Mouse (Mus musculus): ENCODE results near the gene Cd47. TPM values are rescaled to one million over a fixed set of nuclear protein-coding genes. Genes with fewer than 3 reads are reported as not detected.

Cd47 gene
- polyA plus RNA-seq (2014; fragmentation: Nextera tagmentation; extraction: Ambion mirVana), result 96.3 and 104 TPM in 2 replicates

GRCm38 (mm10) chr16:49799597-49800561 lies at the start of gene Cd47:
TSS of gene Cd47 (plus strand) at chr16:49800533.
- DNase-seq (peak; percentile 56), ATAC-seq (ENCODE audit: insufficient read depth) (peak; percentile 28; the same call in 1 of the 2 replicates)
- 72% methylated on average over 10 of the region's 10 CpGs for WGBS
- no peaks in the 10 kb centered on the region for H3K27me3 ChIP-seq (ENCODE audit: insufficient read depth, low read length)
- H3K9ac ChIP-seq, result no peak within 1 kb of the TSS
- 0 out of 2 replicates have a peak, but pooled peaks cover 5% of the 10 kb centered on the region for H3K4me1 ChIP-seq (ENCODE audit: insufficient read depth)
- H3K9me3 ChIP-seq (ENCODE audit: low read depth, low read length), result no peaks in the 10 kb centered on the region
- no peak within 1 kb of the TSS for H3K4me2 ChIP-seq
- peak within 1 kb of the TSS; percentile 40 for H3K27ac ChIP-seq (ENCODE audit: low read depth)
- no peak within 1 kb of the TSS for H3K4me3 ChIP-seq (ENCODE audit: low read depth, low read length)
- no peak for TF ChIP-seq CTCF (IDR thresholded peaks at IDR 0.05; ENCODE audit: low read depth)
- no peaks in the 10 kb centered on the region for H3K36me3 ChIP-seq (ENCODE audit: insufficient read depth)

GRCm38 (mm10) chr16:49752906-49753305 lies 47.4 kb upstream of the Cd47 start:
- Histone ChIP-seq H3K27ac (ENCODE audit: low read depth) (no peak overlapping the region), H3K4me3 (ENCODE audit: low read depth, low read length) (no peak overlapping the region), H3K36me3 (ENCODE audit: insufficient read depth) (no peaks in the 10 kb centered on the region), H3K9ac (no peak overlapping the region), H3K4me1 (ENCODE audit: insufficient read depth) (no peaks in the 10 kb centered on the region), H3K27me3 (ENCODE audit: insufficient read depth, low read length) (no peaks in the 10 kb centered on the region), H3K9me3 (ENCODE audit: low read depth, low read length) (no peaks in the 10 kb centered on the region), H3K4me2 (no peak overlapping the region)
- DNase-seq, result no peak
- no peak for TF ChIP-seq CTCF (IDR thresholded peaks at IDR 0.05; ENCODE audit: low read depth)
- WGBS, result 84% methylated on average over 1 of the region's 1 CpGs
- no peak for ATAC-seq (ENCODE audit: insufficient read depth)

- TF ChIP-seq CTCF (IDR thresholded peaks at IDR 0.05; ENCODE audit: low read depth), result no peak
- Histone ChIP-seq H3K27ac (ENCODE audit: low read depth) (no peak overlapping the region), H3K4me2 (no peak overlapping the region), H3K4me1 (ENCODE audit: insufficient read depth) (no peaks in the 10 kb centered on the region), H3K36me3 (ENCODE audit: insufficient read depth) (no peaks in the 10 kb centered on the region), H3K27me3 (ENCODE audit: insufficient read depth, low read length) (no peaks in the 10 kb centered on the region), H3K4me3 (ENCODE audit: low read depth, low read length) (no peak overlapping the region), H3K9ac (no peak overlapping the region), H3K9me3 (ENCODE audit: low read depth, low read length) (no peaks in the 10 kb centered on the region)
- ATAC-seq (ENCODE audit: insufficient read depth) (no peak), DNase-seq (peak; percentile 18)
- 54% methylated on average over 3 of the region's 3 CpGs for WGBS
These were observed 47.0 kb upstream of the Cd47 start for GRCm38 (mm10) chr16:49753318-49753717.

DNA sequence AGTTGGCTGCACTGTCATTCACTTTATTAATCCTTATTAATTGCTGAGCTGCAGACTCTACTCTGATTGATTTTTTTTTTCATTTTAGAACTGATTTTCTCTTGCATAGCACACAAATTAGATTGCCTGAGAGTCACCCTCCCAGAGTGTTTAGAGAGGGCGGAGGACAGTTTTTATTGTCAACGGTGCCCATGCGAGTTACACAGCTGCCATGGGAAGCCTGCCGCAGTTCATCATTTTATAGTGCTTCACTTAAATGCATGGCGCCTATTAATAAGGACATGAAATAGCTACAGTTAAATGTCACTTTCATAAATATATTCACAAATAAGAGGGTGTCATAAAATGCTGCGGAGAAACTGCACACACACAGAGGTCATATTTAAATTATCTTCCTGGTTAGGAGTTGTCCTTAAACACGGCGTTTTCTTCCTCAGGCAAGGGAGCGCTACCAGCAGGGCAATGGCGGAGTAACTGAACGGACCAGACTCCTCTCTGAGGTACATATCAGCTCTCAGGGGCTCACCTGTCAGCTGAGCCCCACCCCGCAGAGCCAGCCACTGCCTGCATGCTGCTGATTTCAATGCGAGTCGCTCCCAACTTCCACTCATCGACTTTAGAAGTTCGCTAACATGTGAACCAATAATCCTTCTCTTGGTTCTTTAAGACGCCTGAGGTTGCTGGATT lies 39.7 kb upstream of the Cd47 start:
- H3K4me3 ChIP-seq (ENCODE audit: low read depth, low read length), result no peak overlapping the region
- no peak for ATAC-seq (ENCODE audit: insufficient read depth)
- H3K36me3 ChIP-seq (ENCODE audit: insufficient read depth), result 0 out of 2 replicates have a peak, but pooled peaks cover 8% of the 10 kb centered on the region
- H3K4me1 ChIP-seq (ENCODE audit: insufficient read depth), result no peaks in the 10 kb centered on the region
- H3K9ac ChIP-seq, result no peak overlapping the region
- no peaks in the 10 kb centered on the region for H3K27me3 ChIP-seq (ENCODE audit: insufficient read depth, low read length)
- no peaks in the 10 kb centered on the region for H3K9me3 ChIP-seq (ENCODE audit: low read depth, low read length)
- no peak overlapping the region for H3K4me2 ChIP-seq
- H3K27ac ChIP-seq (ENCODE audit: low read depth), result no peak overlapping the region
- WGBS, result 69% methylated on average over 17 of the region's 17 CpGs
- no peak for DNase-seq
- no peak for TF ChIP-seq CTCF (IDR thresholded peaks at IDR 0.05; ENCODE audit: low read depth)

GRCm38 (mm10) chr16:49761981-49762380 lies 38.4 kb upstream of the Cd47 start:
- H3K27ac ChIP-seq (ENCODE audit: low read depth), result no peak overlapping the region
- ATAC-seq (ENCODE audit: insufficient read depth) (no peak), DNase-seq (peak; percentile 11)
- H3K9ac ChIP-seq, result no peak overlapping the region
- H3K27me3 ChIP-seq (ENCODE audit: insufficient read depth, low read length), result no peaks in the 10 kb centered on the region
- no peaks in the 10 kb centered on the region for H3K9me3 ChIP-seq (ENCODE audit: low read depth, low read length)
- TF ChIP-seq CTCF (IDR thresholded peaks at IDR 0.05; ENCODE audit: low read depth), result no peak
- H3K4me1 ChIP-seq (ENCODE audit: insufficient read depth), result no peaks in the 10 kb centered on the region
- 0 out of 2 replicates have a peak, but pooled peaks cover 8% of the 10 kb centered on the region for H3K36me3 ChIP-seq (ENCODE audit: insufficient read depth)
- WGBS, result 80% methylated on average over 5 of the region's 5 CpGs
- no peak overlapping the region for H3K4me2 ChIP-seq
- no peak overlapping the region for H3K4me3 ChIP-seq (ENCODE audit: low read depth, low read length)

GRCm38 (mm10) chr16:49766326-49766725 lies 34.0 kb upstream of the Cd47 start:
- Histone ChIP-seq H3K36me3 (ENCODE audit: insufficient read depth) (0 out of 2 replicates have a peak, but pooled peaks cover 8% of the 10 kb centered on the region), H3K27me3 (ENCODE audit: insufficient read depth, low read length) (no peaks in the 10 kb centered on the region), H3K27ac (ENCODE audit: low read depth) (no peak overlapping the region), H3K9me3 (ENCODE audit: low read depth, low read length) (no peaks in the 10 kb centered on the region), H3K4me2 (no peak overlapping the region), H3K4me3 (ENCODE audit: low read depth, low read length) (no peak overlapping the region), H3K9ac (no peak overlapping the region), H3K4me1 (ENCODE audit: insufficient read depth) (no peaks in the 10 kb centered on the region)
- ATAC-seq (ENCODE audit: insufficient read depth) (peak; percentile 60; the same call in 1 of the 2 replicates), DNase-seq (peak; percentile 78)
- 54% methylated on average over 3 of the region's 3 CpGs for WGBS
- TF ChIP-seq CTCF (IDR thresholded peaks at IDR 0.05; ENCODE audit: low read depth), result peak; percentile 71
